Mouse (Mus musculus) skeletal muscle tissue, adult 2 months (tissue): ENCODE measurements around the gene Sugt1.

Experiments
- DNase-seq: peaks from one replicate; pipeline ENCODE4 v3.0.0-alpha.2; 2012; ENCODE audit warnings: low read depth, low spot score

The Sugt1 gene

GRCm38 (mm10) chr14:79677108-79677753 is 89.7 kb downstream of the Sugt1 start:
- no peak for DNase-seq

- no peak for DNase-seq
These were observed 90.6 kb downstream of the Sugt1 start for GRCm38 (mm10) chr14:79677891-79678687.

GRCm38 (mm10) chr14:79680652-79681051 is 93.2 kb downstream of the Sugt1 start:
- DNase-seq = no peak
